Mouse (Mus musculus): Measurements from ENCODE around the gene Tmpo.

GRCm38 (mm10) chr10:91098056-91098455 is 83.1 kb downstream of the Tmpo start:
- TF ChIP-seq CTCF (IDR thresholded peaks at IDR 0.05; ENCODE audit: low read depth, low read length): no peak
- no peak for TF ChIP-seq POLR2A (IDR thresholded peaks at IDR 0.05; ENCODE audit: insufficient read depth, low read length)
- no peak for TF ChIP-seq EP300 (IDR thresholded peaks at IDR 0.05; ENCODE audit: insufficient read depth, low read depth, low read length)

Measured in ES-Bruce4 (cell line).